Mouse (Mus musculus) gastrocnemius, postnatal 4 days (tissue): ENCODE measurements around the gene Armcx6. TPM values are rescaled to one million over a fixed set of nuclear protein-coding genes. Genes with fewer than 3 reads are reported as not detected.

ENCODE experiments used
- microRNA-seq: library from miRNA; unstranded; fragments of <30 nt; microRNA quantifications from one replicate; pipeline ENCODE4 v1.2.0, GENCODE M21; 2021
- total RNA-seq, 2 experiments: library from RNA; stranded (reverse); gene quantifications; 2 replicates each; pipeline ENCODE4 v1.2.3; 2021

The Armcx6 gene
- total RNA-seq, 2 experiments from 2014 or later = 23.0 to 24.4 TPM

Small RNA genes lying within 50 kb of the gene (microRNA-seq; reads per million reads assigned to microRNA genes)
- gene Mir7093 = not detected

Other genes with a start within 250 kb of the Armcx6 start
- 10 to 100 TPM; 17.1 to 18.1 TPM for gene Timm8a1, start 209.6 kb downstream of the Armcx6 start, total RNA-seq
- 1 to 10 TPM; 1.6 to 2.0 TPM for gene Btk, start 167.8 kb downstream of the Armcx6 start, total RNA-seq
- 100 to 1,000 TPM; 345 to 347 TPM for gene Rpl36a, start 165.8 kb downstream of the Armcx6 start, total RNA-seq
- 1 to 10 TPM; 2.4 to 2.9 TPM for gene Gla, start 150.3 kb downstream of the Armcx6 start, total RNA-seq
- gene Hnrnph2, start 150.2 kb downstream of the Armcx6 start, total RNA-seq = 10 to 100 TPM; 75.2 to 82.0 TPM
- 10 to 100 TPM; 61.9 to 63.9 TPM for gene Armcx4, start 64.9 kb downstream of the Armcx6 start, total RNA-seq
- 10 to 100 TPM; 22.0 to 25.5 TPM for gene Armcx1, start 33.5 kb downstream of the Armcx6 start, total RNA-seq
- 10 to 100 TPM; 72.8 to 80.9 TPM for gene Armcx3, start 5.2 kb upstream of the Armcx6 start, total RNA-seq
- 10 to 100 TPM; 67.5 to 87.0 TPM for gene Armcx2, start 57.8 kb upstream of the Armcx6 start, total RNA-seq
- under 1 TPM; 0.10 to 0.17 TPM for gene Nxf2, start 213.3 kb upstream of the Armcx6 start, total RNA-seq